Mouse (Mus musculus): ENCODE results near the gene Ffar1.

- no peak for TF ChIP-seq CTCF (IDR thresholded peaks at IDR 0.05; ENCODE audit: borderline replicate concordance, control insufficient read depth, extremely low read depth, insufficient read depth, low read length, poor library complexity)
- TF ChIP-seq POLR2A (IDR thresholded peaks at IDR 0.05; ENCODE audit: control insufficient read depth, extremely low read depth, insufficient read depth, low read length, poor library complexity): no peak
These were observed 49.0 kb downstream of the Ffar1 start for GRCm38 (mm10) chr7:30812291-30812807.
